Mouse (Mus musculus): ENCODE data around the gene Nradd. TPM values are rescaled to one million over a fixed set of nuclear protein-coding genes. Genes with fewer than 3 reads are reported as not detected.
A peak's percentile ranks its signal among the peaks of the same experiment; 100 is the strongest.

Nradd gene
- 1 to 10 TPM; 1.4 to 2.0 TPM for total RNA-seq (2021)
- long read RNA-seq, experiment 1, result 0 reads
- long read RNA-seq, experiment 2, result 0 reads

- DNase-seq, result peak; percentile 89 to 92
These were observed at the start of gene Nradd for GRCm38 (mm10) chr9:110624361-110625166. TSS of gene Nradd (minus strand) at chr9:110624452.

DNA sequence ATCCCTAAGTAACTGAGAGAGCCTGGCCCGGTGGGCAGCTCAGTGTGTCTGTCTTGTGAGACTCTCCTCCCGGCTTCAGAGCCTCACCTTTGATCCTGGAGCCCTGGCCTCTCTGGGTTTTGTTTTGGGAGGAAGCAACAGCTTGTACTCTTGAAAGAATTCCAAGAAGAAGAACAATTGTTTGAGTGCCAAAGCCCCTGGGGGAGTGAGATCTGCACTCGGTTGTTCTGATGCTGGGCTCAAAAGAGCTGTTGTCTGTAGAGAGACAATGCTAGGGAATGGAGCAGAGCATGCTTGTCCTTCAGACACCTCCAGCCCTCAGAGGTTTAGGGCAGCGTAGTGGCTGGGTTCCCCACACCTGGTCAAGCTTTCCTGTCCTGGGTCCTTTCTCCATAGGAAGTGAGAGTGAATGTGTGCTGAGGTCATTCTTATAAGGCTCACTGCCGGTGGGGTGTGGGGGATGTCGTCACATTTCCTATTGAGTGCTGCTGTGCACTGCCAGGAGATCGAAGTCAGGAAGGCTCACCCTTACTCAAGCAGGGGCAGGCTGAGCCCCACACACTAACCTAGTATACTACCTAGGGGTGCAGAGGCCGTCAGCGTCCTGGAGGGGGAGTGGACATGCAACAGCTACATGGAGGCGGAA is 49.0 kb upstream of the Nradd start:
- peak in 1 of 2 experiments; percentile 68 for DNase-seq

DNA sequence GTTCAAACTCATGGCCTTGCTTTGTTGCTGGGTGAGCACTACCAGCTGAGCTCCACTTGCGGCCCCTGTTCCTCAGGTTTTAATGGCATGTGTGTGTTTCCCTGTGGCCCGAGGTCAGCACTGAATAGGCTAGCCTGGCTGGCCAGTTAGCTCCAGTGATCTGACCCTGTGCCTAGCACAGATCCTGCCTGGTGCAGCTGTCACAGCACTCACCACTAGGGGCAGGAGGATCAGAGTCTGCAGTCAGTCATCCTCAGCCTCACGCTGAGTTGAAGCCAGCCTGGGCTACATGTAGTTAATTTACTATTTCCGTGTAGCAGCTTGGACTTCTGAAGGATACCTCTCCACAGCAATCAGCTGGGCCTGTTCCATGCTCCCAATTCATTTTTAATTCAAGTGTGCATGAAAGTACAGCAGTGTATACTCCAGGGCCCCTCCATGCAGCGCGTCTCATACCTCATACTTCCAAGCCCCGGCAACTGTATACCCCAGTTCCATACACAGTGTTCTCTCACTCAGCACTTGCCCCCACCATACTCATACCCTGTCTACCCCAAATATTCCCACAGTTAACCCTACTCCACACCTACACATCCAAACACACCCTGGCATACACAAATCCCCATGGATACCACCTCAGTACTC is 48.3 kb upstream of the Nradd start:
- DNase-seq, result peak; percentile 61 to 63

- DNase-seq, result no peak
These were observed 45.5 kb upstream of the Nradd start for GRCm38 (mm10) chr9:110669785-110670184.

- DNase-seq, result no peak
These were observed 44.5 kb upstream of the Nradd start for GRCm38 (mm10) chr9:110668601-110669293.

DNA sequence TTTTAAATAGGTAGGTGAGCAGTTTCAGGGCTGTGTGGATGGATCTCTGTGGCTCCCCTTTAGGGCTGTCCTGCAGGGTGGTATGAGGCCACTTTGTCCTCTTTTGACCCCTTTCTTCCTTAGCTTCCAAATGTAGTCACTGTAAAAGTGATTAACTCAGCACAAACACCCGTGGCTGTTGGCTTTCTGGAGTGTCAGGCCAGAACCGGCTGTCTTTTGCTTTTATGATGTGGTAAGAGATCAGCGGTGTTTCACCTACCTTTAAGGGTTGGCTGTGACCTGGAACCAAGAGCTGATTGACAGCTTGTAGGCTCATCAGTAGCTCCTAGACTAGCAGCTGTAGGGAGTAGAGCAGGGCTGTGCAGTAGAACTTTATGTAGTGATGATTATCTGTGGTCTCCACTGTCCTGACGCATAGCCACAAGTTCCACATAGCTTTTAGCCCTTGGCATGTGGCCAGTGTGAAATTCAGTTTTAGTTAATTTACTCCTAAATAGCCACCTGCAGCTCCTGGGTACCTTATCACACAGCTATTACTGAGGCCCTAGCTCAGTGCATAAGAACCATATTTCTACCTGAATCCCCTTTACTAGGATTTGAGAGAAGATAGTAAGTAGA is 43.1 kb upstream of the Nradd start:
- DNase-seq, result no peak

DNA sequence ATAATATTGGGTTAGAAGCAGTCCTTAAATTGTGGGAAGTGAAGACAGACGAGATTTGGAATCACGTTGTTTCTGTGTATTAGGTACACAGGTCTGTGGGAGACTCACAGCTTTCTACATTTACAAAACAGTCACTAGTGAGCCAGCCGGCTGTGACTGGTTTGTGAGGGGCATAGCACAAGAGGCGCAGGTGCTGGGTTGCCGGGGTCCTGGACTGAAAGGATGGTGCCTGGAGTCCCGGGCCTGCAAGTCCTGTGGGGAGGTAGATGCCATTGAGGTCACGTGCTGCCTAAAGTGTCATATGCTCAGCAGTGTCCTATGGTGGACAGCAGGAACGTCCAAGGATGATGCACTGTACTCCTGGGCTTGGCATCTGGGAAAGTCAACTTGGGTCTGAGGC is 42.1 kb upstream of the Nradd start:
- no peak for DNase-seq

DNA sequence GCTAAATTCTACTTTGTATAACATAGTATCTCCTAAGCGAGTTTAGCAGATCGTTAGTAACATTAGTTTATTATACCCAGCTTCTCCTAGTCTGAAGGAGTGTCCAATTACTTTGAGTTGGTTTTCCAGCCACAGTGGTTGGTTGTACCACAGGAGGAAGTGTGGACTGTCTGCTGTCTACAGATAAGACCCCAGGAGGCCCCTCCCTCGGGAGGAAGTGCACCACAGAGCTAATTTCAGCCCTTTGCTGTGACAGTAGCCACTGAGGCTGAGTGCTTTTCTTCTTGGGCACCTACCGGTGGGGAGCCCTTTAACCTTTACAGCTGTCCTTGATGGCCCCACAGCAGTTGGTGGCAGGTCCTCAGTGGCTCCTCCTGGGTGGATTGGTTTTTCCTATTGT is 41.7 kb upstream of the Nradd start:
- peak; percentile 56 to 76 for DNase-seq

DNA sequence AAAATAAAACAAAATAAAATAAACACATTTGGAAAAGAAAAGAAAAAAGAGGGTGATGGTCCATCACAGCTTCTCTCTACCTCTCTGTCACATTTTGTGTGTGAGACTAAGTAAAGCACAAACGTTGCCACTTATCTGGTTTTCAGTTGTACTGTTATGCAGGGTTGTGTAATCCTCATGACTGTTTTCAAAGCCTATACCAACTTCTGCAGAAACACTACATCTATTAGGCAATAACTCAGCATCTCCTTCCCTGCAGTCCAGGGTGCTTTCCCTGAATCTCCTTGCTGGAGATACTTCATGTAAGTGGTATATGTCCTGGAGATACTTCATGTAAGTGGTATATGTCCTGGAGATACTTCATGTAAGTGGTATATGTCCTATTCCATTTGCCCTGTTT is 38.6 kb upstream of the Nradd start:
- DNase-seq, result no peak

DNA sequence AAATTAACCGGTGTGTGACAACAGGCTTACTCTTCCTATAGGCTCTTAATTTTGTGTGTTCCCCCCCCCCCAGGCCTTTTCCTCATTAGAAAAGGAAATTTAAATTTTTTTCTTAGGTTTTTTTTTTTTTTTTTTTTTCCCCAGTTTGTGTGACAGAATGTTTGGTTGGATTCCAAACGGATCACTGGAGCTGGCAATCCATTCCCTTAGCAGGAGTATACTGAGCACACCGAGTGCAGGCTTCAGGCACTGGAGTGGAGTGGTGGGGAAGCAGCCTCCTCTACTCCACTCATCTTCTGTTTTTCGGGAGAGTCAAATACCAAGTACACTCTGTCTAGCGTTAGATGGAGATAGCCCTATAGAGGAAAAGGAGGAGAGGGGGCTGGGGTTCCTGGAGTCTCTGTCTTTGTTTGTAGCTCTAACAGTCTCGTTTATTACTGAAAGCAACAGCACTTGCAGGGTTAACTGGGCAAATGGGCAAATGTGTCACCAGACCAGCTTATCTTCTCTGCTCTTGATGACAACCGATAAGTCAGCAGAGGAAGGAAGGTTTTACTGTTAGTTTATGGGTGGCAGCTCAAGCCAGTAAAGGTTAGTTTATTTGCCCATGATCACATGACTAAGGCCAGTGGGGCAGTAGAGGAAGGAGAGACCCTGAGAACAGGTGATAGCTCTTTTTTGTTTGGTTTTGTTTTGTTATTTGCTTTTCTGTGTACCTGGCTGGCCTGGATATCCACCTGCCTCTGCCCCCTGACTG is 36.8 kb upstream of the Nradd start:
- no peak for DNase-seq

DNA sequence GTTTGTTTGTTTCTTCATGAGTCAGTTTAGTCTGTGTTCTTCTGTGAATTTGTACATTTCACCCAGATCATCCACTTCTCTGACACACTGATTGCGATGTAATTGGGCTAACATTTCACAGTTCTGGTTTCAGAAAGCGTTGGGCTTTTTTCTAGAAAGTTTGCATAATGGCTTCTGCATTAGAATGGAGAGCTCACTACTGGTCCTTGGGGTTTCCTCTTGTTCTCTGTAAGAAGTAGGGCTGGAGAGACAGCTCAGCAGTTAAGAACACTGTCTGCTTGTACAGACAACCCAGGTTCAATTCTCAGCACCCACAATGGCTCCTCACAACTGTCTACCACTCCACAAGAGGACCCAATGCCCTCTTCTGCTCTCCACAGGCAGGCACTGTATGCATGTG is 36.0 kb upstream of the Nradd start:
- no peak for DNase-seq

DNA sequence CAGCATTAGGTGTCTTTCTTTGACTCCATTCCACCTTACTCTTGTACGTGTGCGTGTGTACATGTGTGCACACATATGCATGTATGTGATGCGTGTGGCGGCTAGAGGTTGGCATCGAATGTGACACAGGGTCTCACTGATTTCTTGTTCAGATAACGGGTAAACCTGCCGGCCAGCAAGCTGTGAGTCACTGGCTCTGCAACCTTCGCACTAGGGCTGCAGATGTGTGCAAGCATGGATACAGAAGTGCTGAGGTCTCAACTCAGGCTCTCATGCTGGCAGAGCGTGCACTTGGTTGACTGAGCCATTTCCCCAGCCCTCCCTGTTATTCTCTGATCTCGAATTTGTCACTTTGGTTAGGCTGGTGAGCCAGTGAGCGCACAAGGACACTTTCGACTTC is 35.3 kb upstream of the Nradd start:
- no peak for DNase-seq

GRCm38 (mm10) chr9:110657474-110658078 is 33.3 kb upstream of the Nradd start:
- peak; percentile 73 to 84 for DNase-seq

- DNase-seq, result peak; percentile 97 to 98
These were observed 32.3 kb upstream of the Nradd start, which contains the start of gene Ccdc12 for GRCm38 (mm10) chr9:110656249-110657221. TSS of gene Ccdc12 (plus strand) at chr9:110656503.

DNA sequence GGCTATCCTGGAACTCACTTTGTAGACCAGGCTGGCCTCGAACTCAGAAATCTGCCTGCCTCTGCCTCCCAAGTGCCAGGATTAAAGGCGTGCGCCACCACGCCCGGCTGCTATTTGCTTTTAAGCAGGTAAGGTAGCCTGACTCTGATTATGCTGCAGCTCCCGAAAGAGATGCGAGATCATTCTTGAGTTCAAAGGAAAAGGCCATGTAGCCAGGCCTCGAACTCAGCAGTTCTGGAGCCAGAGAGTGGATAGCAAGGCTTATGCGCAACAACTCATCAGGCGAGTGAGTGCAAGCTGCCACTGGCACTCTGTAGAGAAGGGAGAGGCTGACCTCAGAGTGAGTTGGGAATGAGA is 31.4 kb upstream of the Nradd start:
- no peak for DNase-seq

- DNase-seq, result no peak
These were observed 30.7 kb upstream of the Nradd start for GRCm38 (mm10) chr9:110654726-110655650.

DNA sequence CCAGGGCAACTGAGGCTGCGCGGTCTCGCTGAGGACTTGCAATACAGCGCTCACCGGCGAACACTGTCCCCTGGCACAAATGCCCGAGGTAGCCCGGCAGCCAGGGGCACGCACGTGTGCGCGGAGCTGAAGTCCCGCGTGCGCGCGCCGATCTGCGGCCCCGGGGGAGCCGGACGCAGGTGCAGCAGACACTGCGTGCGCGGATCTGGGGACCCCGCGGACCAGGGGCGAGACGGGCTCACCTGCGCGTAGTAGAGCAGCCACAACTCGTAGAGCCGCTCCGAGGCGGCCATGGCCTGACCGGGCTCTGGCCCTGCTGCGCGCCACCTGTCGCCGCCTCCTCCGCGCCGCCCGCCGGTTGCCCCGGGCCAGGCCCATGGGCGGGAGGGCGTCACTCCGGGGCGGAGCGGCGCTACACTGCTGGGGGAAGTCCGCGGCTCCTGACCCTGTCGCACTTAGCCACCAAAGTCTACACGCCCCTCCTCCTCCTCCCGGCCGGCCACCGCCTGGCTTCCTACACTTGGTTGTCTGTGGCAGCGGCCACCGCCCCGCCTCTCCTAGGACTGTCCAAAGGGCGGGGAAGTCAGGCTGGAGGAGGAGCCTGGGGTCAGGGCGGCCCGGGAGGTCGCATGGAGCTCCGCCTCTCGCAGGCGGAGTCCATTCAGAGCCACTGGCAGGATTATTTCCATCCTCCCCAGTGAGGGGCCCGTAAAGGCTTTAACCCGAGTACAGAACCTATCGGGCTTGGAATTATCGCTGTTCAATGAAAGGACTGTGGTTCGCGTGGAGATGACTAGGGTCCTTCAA is 29.6 kb upstream of the Nradd start, which contains the start of gene Nbeal2:
Nbeal2 (minus strand) TSS at position 507 of the 807 bp plus-strand sequence.
- peak; percentile 95 to 99 for DNase-seq
